Mouse (Mus musculus) heart, adult 9 months (tissue): ENCODE results near the gene Mag.

Source experiments
- DNase-seq, 2 experiments: peaks; one replicate each; pipeline ENCODE4 v3.0.0; 2022; ENCODE audit warnings: low spot score in 2 of 2

Mag gene

DNA sequence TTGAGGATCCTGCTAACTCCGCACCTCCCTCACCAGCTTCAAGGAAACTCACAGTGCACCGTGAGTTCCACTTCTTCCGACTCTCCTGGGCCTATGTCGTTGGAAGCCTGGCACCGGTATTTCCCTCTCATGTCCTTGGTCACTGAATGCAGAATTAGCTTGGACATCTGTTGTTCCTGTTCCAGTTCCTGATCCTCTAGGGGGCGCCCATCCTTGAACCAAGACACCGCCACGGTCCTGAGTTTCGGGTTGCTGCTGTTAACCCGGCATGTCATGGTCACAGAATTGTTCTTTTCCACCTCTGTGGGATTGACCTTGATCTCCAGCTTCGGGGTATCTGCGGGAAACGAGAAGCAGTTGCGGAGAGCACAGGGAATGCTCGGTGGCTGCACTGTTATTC lies 41.6 kb downstream of the Mag start:
- DNase-seq = peak in 1 of 2 experiments; percentile 52

DNA sequence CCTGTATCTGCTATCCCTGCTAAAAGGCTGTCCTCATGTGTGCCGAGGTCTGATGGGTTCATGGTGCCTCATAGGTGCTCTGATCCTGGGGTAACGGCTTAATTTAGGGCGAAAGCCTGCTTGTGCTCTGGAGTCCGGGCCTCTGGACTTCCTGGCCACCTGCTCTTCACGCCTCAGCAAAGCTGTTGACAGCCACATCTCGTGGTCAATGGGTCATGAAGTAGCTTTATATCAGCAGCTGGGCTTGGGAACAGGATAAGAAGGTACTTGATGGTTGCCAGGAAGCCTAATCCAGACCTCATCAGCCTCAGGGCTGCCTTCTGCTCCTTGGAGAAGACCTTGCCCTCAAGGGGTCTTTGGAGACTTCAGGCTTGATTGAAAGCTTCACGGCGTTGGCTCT lies 51.3 kb downstream of the Mag start:
- no peak for DNase-seq

DNA sequence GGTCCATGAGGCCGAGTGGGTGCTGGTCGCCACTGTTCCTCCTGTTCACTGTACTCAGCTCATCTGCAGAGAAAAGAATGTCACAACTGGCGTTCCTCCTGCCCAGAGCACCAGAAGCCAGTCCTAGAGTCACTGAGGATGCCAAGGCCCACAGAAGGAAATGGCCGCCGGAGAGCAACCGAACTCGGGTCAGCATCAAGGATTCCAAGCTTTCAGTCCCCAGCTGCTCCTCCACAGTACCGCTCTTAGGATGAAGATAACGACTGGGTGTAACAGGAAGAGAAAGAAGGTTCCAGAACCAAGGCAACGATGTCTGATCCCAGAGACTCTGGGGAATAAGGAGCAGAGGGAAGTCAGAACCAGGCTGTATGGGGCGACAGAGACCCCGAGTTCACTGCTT lies 53.2 kb downstream of the Mag start, which contains the start of gene Ffar1:
Ffar1 (minus strand) TSS at position 101 of the 400 bp plus-strand sequence.
- no peak for DNase-seq

DNA sequence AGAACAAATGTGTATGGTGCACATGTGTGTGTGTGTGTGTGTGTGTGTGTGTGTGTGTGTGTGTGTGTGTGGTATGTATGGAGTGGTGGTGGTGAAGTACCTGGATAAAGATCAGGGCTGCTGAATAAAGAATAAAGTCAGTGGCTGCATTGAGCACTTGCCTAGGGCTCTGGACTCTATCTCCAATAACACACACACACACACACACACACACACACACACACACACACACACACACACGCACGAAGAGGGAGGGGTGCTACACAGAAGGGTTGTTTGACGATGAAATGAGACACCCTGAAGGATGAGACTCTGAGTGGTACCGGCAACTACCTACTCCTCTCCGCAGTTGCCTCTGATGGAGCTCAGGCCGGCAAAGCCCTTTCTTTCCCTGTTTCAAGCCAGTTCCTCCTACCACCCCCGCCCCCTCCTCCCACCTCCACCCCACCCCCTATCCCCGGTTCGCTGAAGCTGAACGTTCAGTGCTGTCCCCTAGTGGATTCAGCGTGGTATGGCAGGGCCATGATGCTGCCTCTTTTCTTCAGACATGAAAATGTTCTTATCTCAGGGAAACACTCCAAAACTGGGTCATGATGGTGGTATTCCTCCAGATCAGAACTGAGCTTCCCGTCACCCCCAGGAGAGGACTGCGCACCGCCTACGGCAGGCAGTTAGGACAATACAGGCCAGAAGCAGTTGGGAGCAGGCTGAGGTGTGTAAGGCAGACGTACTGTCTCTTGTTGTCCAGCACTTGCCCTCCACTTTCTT lies 54.9 kb downstream of the Mag start:
- peak in 1 of 2 experiments; percentile 8 for DNase-seq

DNA sequence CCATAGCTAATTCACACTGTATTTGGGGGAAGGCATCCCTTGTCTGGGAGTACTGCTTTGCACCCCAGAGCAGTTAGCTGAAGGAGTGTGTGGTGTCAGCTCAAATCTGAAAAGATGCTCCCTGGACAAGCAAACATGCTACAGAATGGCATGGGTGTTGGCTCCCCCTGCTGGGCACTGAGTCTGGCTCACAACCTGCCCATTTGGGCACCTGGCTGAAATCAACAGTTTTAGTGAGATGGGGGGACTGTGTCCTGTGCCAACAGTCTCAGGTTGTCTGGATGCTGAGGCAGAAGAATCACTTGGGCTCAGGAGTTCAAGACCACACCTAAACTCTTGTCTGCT lies 55.4 kb downstream of the Mag start:
- peak in 1 of 2 experiments; percentile 13 for DNase-seq

DNA sequence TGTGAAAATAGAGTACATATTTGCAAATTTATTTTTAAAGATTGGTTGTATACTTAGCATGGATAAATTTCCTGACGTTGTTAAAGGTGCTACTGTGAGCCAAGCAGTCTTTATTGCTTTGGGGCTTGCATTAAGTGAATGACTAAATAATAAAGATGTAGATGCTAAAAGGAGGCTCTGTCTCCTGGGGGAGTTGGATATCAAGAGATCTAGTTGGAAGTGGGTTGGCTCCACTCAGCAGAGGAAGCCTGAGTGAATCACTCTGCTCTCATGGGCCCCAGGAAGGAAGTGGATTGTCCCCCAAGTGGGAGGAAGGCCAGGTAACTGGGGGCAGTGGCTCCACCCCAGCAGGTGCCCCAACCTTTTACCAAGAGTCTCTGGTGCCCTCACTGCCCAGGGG lies 56.9 kb downstream of the Mag start:
- no peak for DNase-seq

DNA sequence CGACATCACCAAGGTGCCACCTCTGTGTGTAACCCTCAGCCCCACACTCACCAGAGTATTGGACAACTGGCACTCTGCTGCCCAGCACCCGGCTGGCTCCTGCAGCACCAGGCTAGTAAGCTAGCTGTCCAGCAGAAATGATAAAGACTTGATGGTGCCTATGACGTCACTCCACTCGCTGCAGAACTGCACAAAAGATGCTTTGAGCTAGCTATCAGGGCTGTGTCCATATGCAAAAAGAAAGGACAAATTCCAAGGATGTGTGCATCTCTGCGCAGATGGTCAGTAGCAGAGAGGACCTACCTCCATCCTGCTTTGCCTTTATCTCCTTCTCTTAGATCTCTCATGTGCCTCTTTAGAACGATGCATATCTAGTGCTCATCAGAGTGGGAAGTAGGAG lies 58.6 kb downstream of the Mag start, which contains the start of gene Ffar3:
Ffar3 (minus strand) TSS at position 101 of the 400 bp plus-strand sequence.
- DNase-seq = no peak

DNA sequence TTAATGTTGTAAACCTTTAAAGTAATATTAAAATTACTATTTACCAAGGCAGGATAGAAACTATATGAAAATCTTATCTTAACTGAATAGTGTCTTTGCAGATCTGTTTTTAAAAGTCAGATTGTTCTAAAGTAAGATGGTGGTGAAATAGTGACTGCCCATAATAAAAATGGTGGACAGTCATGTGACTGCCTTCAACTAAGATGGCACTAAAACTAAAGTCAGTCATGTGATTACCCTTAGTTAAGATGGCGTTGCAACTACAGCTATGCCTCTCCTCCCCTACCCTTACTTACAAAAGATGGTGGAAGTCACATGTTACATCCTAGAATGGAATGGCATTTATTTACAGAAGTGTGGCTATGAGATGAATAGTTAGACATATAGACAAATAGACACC lies 63.3 kb downstream of the Mag start:
- no peak for DNase-seq
